In the genomic region with DNA sequence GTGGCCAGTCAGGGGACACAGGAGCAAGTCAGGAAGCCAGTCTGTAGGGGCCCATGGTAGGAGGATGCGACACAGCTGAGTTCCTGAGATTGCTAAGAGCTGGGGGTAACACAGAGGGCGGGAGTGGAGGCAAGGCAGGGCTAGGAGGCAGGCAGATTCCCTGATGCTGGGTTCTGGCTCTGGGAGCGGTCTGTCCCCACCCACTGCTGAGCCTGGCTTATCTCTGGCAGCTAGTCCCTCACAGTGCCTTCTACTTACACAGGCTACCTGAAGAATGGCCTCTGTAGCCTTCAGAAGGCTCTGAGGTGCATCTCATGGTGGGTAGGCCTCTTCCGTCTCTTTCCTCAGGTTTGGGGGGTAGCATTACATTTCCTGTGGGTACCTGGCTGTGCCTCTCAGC, we compare ENCODE assay signal across 9 mouse cellular contexts. TPM values are rescaled to one million over a fixed set of nuclear protein-coding genes. Genes with fewer than 3 reads are reported as not detected.
DNase-seq lines count a peak whose midpoint lies in the region; ATAC-seq and TF ChIP-seq lines count a peak whose summit lies in the region.
"Had no signal": no experiment of that assay in that cellular context is flagged by ENCODE, and none has a peak within 500 bp of the region (broad histone marks: within the 10 kb centered on the region; RNA-seq: fewer than 3 reads in every experiment).

No protein-coding gene starts in this region.

- no peak for TF ChIP-seq EP300 in liver, embryonic 14.5 days (IDR thresholded peaks at IDR 0.05; ENCODE audit: low read depth)

- peaks cover 22% of the 10 kb centered on the region for H3K27me3 ChIP-seq in E14TG2a.4 (ENCODE audit: insufficient read depth, low read length)
- no peaks in the 10 kb centered on the region; the same call in 1 of the 2 replicates for H3K27me3 ChIP-seq in liver, embryonic 14.5 days (ENCODE audit: control insufficient read depth, insufficient read depth, low read length)

- TF ChIP-seq CTCF in E14TG2a.4 (conservative IDR thresholded peaks at IDR 0.05; ENCODE audit: low read length): no peak
- no peak for TF ChIP-seq CTCF in liver, embryonic 14.5 days (IDR thresholded peaks at IDR 0.05; ENCODE audit: low read depth)

- H3K9ac ChIP-seq in liver, embryonic 14.5 days (replicated peaks): peak overlapping the region; percentile 28

- ATAC-seq in erythroid progenitor cell, adult 5-6 weeks (replicated peaks; ENCODE audit: low FRiP score, poor library complexity, severe bottlenecking): peak; percentile 87
- ATAC-seq in liver, embryonic 14.5 days (ENCODE audit: insufficient read depth): peak; percentile 81

- WGBS in liver, embryonic 14.5 days (ENCODE audit: insufficient replicate concordance): 4% methylated on average over 4 of the region's 4 CpGs

- peak; percentile 83 for DNase-seq in heart, adult 11 months
- DNase-seq in heart, postnatal 14 days: no peak
- DNase-seq in liver, embryonic 14.5 days (ENCODE audit: low read depth in 3 of 3, low spot score in 3 of 3): peak; percentile 51 to 62 (median 52)
- DNase-seq in layer of hippocampus, adult 11-12 months (ENCODE audit: low spot score): no peak
- no peak for DNase-seq in embryo, embryonic 10 days (ENCODE audit: low spot score)
- no peak for DNase-seq in ovary, adult 18-20 months (ENCODE audit: low spot score)
- DNase-seq: kidney, adult 8-10 months had no signal

- intact Hi-C loops in heart, postnatal 14 days (cut with DNase I): no loop called here

- no peaks in the 10 kb centered on the region for H3K9me3 ChIP-seq in E14TG2a.4 (ENCODE audit: low read length)
- H3K9me3 ChIP-seq in liver, embryonic 14.5 days (ENCODE audit: control insufficient read depth, low read length): no peaks in the 10 kb centered on the region

- H3K4me2 ChIP-seq in liver, embryonic 14.5 days (ENCODE audit: low read depth): peak overlapping the region; percentile 46

- peaks cover 58% of the 10 kb centered on the region for H3K4me1 ChIP-seq in E14TG2a.4 (replicated peaks; ENCODE audit: low read depth, low read length)
- H3K4me1 ChIP-seq in liver, embryonic 14.5 days (replicated peaks; ENCODE audit: control insufficient read depth in 2 of 2, insufficient read depth in 2 of 2, low read length in 1 of 2): peaks cover 31 to 35% of the 10 kb centered on the region in 2 experiments

- peak overlapping the region; percentile 70 for H3K27ac ChIP-seq in liver, embryonic 14.5 days

- peak overlapping the region; percentile 26 for H3K4me3 ChIP-seq in E14TG2a.4 (replicated peaks; ENCODE audit: low read length)
- no peak overlapping the region for H3K4me3 ChIP-seq in liver, embryonic 14.5 days (ENCODE audit: insufficient read depth in 1 of 2, low read depth in 2 of 2, low read length in 2 of 2)

- no peaks in the 10 kb centered on the region; the same call in 1 of the 2 replicates for H3K36me3 ChIP-seq in E14TG2a.4 (ENCODE audit: insufficient read depth, low read length)
- no peaks in the 10 kb centered on the region for H3K36me3 ChIP-seq in liver, embryonic 14.5 days (replicated peaks; ENCODE audit: control insufficient read depth, insufficient read depth, low read depth)

RNA-seq across cellular contexts. Expression of a gene that starts 6.4 kb away (rescaled TPM):
- total RNA-seq in heart, postnatal 14 days (2021): under 1 TPM; 0.41 to 0.61 TPM
- total RNA-seq in erythroid progenitor cell, adult 5-6 weeks (2015; ENCODE audit: low replicate concordance): not detected in 2 replicates
- not detected in 2 replicates for total RNA-seq in erythroid progenitor cell, adult 5-6 weeks (2017; ENCODE audit: low replicate concordance)
- not detected in 2 replicates for polyA plus RNA-seq in liver, embryonic 14.5 days (2012; rRNA removed)
- not detected in 2 replicates for polyA plus RNA-seq in liver, embryonic 14.5 days (2014; fragmentation: Nextera tagmentation; extraction: Ambion mirVana)

RNA-seq across cellular contexts. Expression of a gene that starts 7.6 kb away (rescaled TPM):
- 10 to 100 TPM; 11.7 to 11.9 TPM for total RNA-seq in heart, postnatal 14 days (2021)
- 2.2 and 3.4 TPM in 2 replicates for total RNA-seq in erythroid progenitor cell, adult 5-6 weeks (2015; ENCODE audit: low replicate concordance)
- 1.3 and 2.4 TPM in 2 replicates for total RNA-seq in erythroid progenitor cell, adult 5-6 weeks (2017; ENCODE audit: low replicate concordance)
- polyA plus RNA-seq in liver, embryonic 14.5 days (2012; rRNA removed): 3.3 and 3.9 TPM in 2 replicates
- polyA plus RNA-seq in liver, embryonic 14.5 days (2014; fragmentation: Nextera tagmentation; extraction: Ambion mirVana): 2.7 and 3.4 TPM in 2 replicates

RNA-seq across cellular contexts. Expression of a gene that starts 9.0 kb away (rescaled TPM):
- 100 to 1,000 TPM; 841 to 967 TPM for total RNA-seq in heart, postnatal 14 days (2021)
- total RNA-seq in erythroid progenitor cell, adult 5-6 weeks (2015; ENCODE audit: low replicate concordance): not detected in 2 replicates
- not detected in 2 replicates for total RNA-seq in erythroid progenitor cell, adult 5-6 weeks (2017; ENCODE audit: low replicate concordance)
- polyA plus RNA-seq in liver, embryonic 14.5 days (2012; rRNA removed): 0.03 TPM in 1 of 2 replicates, not detected in the other
- not detected in 2 replicates for polyA plus RNA-seq in liver, embryonic 14.5 days (2014; fragmentation: Nextera tagmentation; extraction: Ambion mirVana)

RNA-seq across cellular contexts. Expression of a gene that starts 19.6 kb away (rescaled TPM):
- total RNA-seq in heart, postnatal 14 days (2021): 10 to 100 TPM; 11.3 TPM
- total RNA-seq in erythroid progenitor cell, adult 5-6 weeks (2015; ENCODE audit: low replicate concordance): not detected in 2 replicates
- total RNA-seq in erythroid progenitor cell, adult 5-6 weeks (2017; ENCODE audit: low replicate concordance): 0.39 TPM in 1 of 2 replicates, not detected in the other
- 1.1 and 1.2 TPM in 2 replicates for polyA plus RNA-seq in liver, embryonic 14.5 days (2012; rRNA removed)
- polyA plus RNA-seq in liver, embryonic 14.5 days (2014; fragmentation: Nextera tagmentation; extraction: Ambion mirVana): 1.6 TPM in 2 replicates

RNA-seq across cellular contexts. Expression of a gene that starts 34.5 kb away (rescaled TPM):
- 10 to 100 TPM; 21.7 to 23.3 TPM for total RNA-seq in heart, postnatal 14 days (2021)
- 4.6 and 8.3 TPM in 2 replicates for total RNA-seq in erythroid progenitor cell, adult 5-6 weeks (2015; ENCODE audit: low replicate concordance)
- total RNA-seq in erythroid progenitor cell, adult 5-6 weeks (2017; ENCODE audit: low replicate concordance): 5.6 and 7.6 TPM in 2 replicates
- 15.7 and 16.8 TPM in 2 replicates for polyA plus RNA-seq in liver, embryonic 14.5 days (2012; rRNA removed)
- 11.6 and 11.9 TPM in 2 replicates for polyA plus RNA-seq in liver, embryonic 14.5 days (2014; fragmentation: Nextera tagmentation; extraction: Ambion mirVana)

Comparison
In these comparisons a context has a peak if more than half of its experiments do, and no peak if none do; other contexts are left out.
1. DNase-seq: peak in heart, adult 11 months (single experiment) and liver, embryonic 14.5 days (3 of 3); none in heart, postnatal 14 days (0 of 2), layer of hippocampus, adult 11-12 months (single experiment), embryo, embryonic 10 days (single experiment) and ovary, adult 18-20 months (single experiment).
2. RNA of a gene that starts 9.0 kb away (total RNA-seq): 841 to 967 TPM in heart, postnatal 14 days; not detected in erythroid progenitor cell, adult 5-6 weeks; every median in the first group is over 100 times any median in the second.